Mouse (Mus musculus) monocyte, adult 5-6 weeks (primary cell): ENCODE data around the gene Ears2. TPM values are rescaled to one million over a fixed set of nuclear protein-coding genes. Genes with fewer than 3 reads are reported as not detected.

Experiments used
- total RNA-seq: library from RNA; stranded (forward); fragments of 200-1000, 200-491, 200-594 nt; gene quantifications from 3 replicates; pipeline ENCODE4 v1.2.3, GENCODE M21; 2017

Ears2 gene
- total RNA-seq, 1 experiment from 2014 or later = 3.5 TPM

Other genes with a start within 250 kb of the Ears2 start
- gene Scnn1b, start 202.2 kb downstream of the Ears2 start, total RNA-seq = not detected in 3 replicates
- 10.6 to 15.1 TPM (median 14.6 TPM) in 3 replicates for gene Cog7, start 85.6 kb downstream of the Ears2 start, total RNA-seq
- 6.1 to 7.8 TPM (median 7.4 TPM) in 3 replicates for gene Gga2, start 46.0 kb downstream of the Ears2 start, total RNA-seq
- gene Ubfd1, start 88 bp downstream of the Ears2 start, total RNA-seq = 24.5 to 31.7 TPM (median 31.1 TPM) in 3 replicates
- gene Ndufab1, start 34.6 kb upstream of the Ears2 start, total RNA-seq = 15.4 to 65.3 TPM (median 30.7 TPM) in 3 replicates
- 1.8 to 10.1 TPM (median 5.8 TPM) in 3 replicates for gene Palb2, start 65.7 kb upstream of the Ears2 start, total RNA-seq
- gene Dctn5, start 65.8 kb upstream of the Ears2 start, total RNA-seq = 61.3 to 87.9 TPM (median 69.1 TPM) in 3 replicates
- gene Plk1, start 92.2 kb upstream of the Ears2 start, total RNA-seq = 0.21 to 0.68 TPM in 2 of 3 replicates, not detected in the other
- gene Ern2, start 118.9 kb upstream of the Ears2 start, total RNA-seq = not detected in 3 replicates
- not detected in 3 replicates for gene Chp2, start 152.2 kb upstream of the Ears2 start, total RNA-seq
- gene Prkcb, start 221.5 kb upstream of the Ears2 start, total RNA-seq = 197 to 314 TPM (median 249 TPM) in 3 replicates